Mouse (Mus musculus): ENCODE data around the gene Sphkap.

The Sphkap gene

GRCm38 (mm10) chr1:83297137-83298076 is 110.6 kb downstream of the Sphkap start:
- DNase-seq (ENCODE audit: low read depth): no peak

- DNase-seq (ENCODE audit: low read depth): no peak
Observed at GRCm38 (mm10) chr1:83285866-83286265, 122.1 kb downstream of the Sphkap start.

- DNase-seq (ENCODE audit: low read depth): no peak
Observed at GRCm38 (mm10) chr1:83277044-83277443, 131.0 kb downstream of the Sphkap start.

- DNase-seq (ENCODE audit: low read depth): no peak
Observed at GRCm38 (mm10) chr1:83276637-83277036, 131.4 kb downstream of the Sphkap start.

- no peak for DNase-seq (ENCODE audit: low read depth)
Observed at GRCm38 (mm10) chr1:83251746-83252145, 156.3 kb downstream of the Sphkap start.

GRCm38 (mm10) chr1:83248235-83248746 is 159.7 kb downstream of the Sphkap start:
- DNase-seq (ENCODE audit: low read depth): no peak

GRCm38 (mm10) chr1:83227946-83228345 is 180.1 kb downstream of the Sphkap start:
- no peak for DNase-seq (ENCODE audit: low read depth)

- DNase-seq (ENCODE audit: low read depth): no peak
Observed at GRCm38 (mm10) chr1:83224423-83224960, 183.5 kb downstream of the Sphkap start.

- no peak for DNase-seq (ENCODE audit: low read depth)
Observed at GRCm38 (mm10) chr1:83223072-83223471, 184.9 kb downstream of the Sphkap start.

- no peak for DNase-seq (ENCODE audit: low read depth)
Observed at GRCm38 (mm10) chr1:83218260-83218659, 189.7 kb downstream of the Sphkap start.

GRCm38 (mm10) chr1:83209981-83210380 is 198.0 kb downstream of the Sphkap start:
- DNase-seq (ENCODE audit: low read depth): no peak

All from induced T-regulatory cell, adult 2 months (primary cell).